22 mouse cellular contexts compared by ENCODE assay signal in the genomic region with DNA sequence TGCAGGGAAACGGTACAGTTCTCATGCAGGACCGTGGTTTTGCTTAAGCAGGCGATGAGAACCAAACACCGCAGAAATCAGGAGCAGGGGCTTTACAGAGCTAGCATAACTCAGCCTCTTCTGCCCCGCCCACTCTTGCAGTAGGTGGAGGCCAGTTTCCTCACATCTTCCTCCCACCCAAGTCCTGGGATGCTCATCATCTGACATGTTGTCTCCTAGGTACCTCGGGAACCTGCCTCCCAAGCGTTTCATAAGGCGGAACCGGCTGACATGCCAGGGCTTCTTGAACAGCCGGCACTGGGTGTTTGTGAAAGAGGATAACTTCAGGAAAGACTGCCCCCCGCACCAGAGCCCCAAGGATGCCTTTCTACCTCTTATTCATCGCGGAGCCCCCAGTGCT. TPM values are rescaled to one million over a fixed set of nuclear protein-coding genes. Genes with fewer than 3 reads are reported as not detected.
A peak's percentile ranks its signal among the peaks of the same experiment; 100 is the strongest.
DNase-seq lines count a peak whose midpoint lies in the region; ATAC-seq and TF ChIP-seq lines count a peak whose summit lies in the region.
"Had no signal": no experiment of that assay in that cellular context is flagged by ENCODE, and none has a peak within 500 bp of the region (broad histone marks: within the 10 kb centered on the region; RNA-seq: fewer than 3 reads in every experiment).

No protein-coding gene starts in this region.

- intact Hi-C loops in heart, postnatal 25 days (cut with DNase I), result no loop called here

- no peak for TF ChIP-seq CTCF in lung, postnatal 0 days (IDR thresholded peaks at IDR 0.05)

- ATAC-seq in lung, postnatal 0 days, result no peak
- ATAC-seq: forebrain, embryonic 13.5 days; forebrain, postnatal 0 days had no signal

- H3K4me2 ChIP-seq in lung, postnatal 0 days (replicated peaks; ENCODE audit: low read depth, low read length), result no peak overlapping the region
- H3K4me2 ChIP-seq: embryonic facial prominence, embryonic 13.5 days; forebrain, embryonic 13.5 days; hindbrain, embryonic 14.5 days had no signal

- no peaks in the 10 kb centered on the region for H3K36me3 ChIP-seq in lung, postnatal 0 days (ENCODE audit: insufficient read depth, low read length)
- H3K36me3 ChIP-seq: embryonic facial prominence, embryonic 13.5 days; G1E; heart, embryonic 10.5 days had no signal

- no peak overlapping the region for H3K27ac ChIP-seq in lung, postnatal 0 days (ENCODE audit: low read length)
- H3K27ac ChIP-seq: embryonic facial prominence, embryonic 13.5 days; forebrain, embryonic 13.5 days; heart, embryonic 10.5 days; hindbrain, embryonic 14.5 days had no signal

- H3K4me1 ChIP-seq in lung, postnatal 0 days (ENCODE audit: insufficient read depth, low read depth, low read length), result no peaks in the 10 kb centered on the region
- H3K4me1 ChIP-seq: heart, embryonic 10.5 days had no signal

- no peak for TF ChIP-seq EP300 in lung, postnatal 0 days (IDR thresholded peaks at IDR 0.05)

- H3K9me3 ChIP-seq in lung, postnatal 0 days (ENCODE audit: low read length), result no peaks in the 10 kb centered on the region
- H3K9me3 ChIP-seq: embryonic facial prominence, embryonic 13.5 days; forebrain, embryonic 13.5 days; G1E; heart, embryonic 10.5 days had no signal

- no peaks in the 10 kb centered on the region for H3K27me3 ChIP-seq in lung, postnatal 0 days (replicated peaks; ENCODE audit: insufficient read depth, low read length)
- H3K27me3 ChIP-seq: embryonic facial prominence, embryonic 13.5 days; forebrain, embryonic 13.5 days had no signal

- no peak overlapping the region for H3K9ac ChIP-seq in lung, postnatal 0 days (replicated peaks; ENCODE audit: low read depth)
- H3K9ac ChIP-seq: embryonic facial prominence, embryonic 13.5 days; forebrain, embryonic 13.5 days; forebrain, postnatal 0 days; hindbrain, embryonic 14.5 days had no signal

- no peak overlapping the region for H3K4me3 ChIP-seq in lung, postnatal 0 days (ENCODE audit: low read depth, low read length)
- H3K4me3 ChIP-seq: embryonic facial prominence, embryonic 13.5 days; forebrain, embryonic 13.5 days; heart, embryonic 10.5 days had no signal

- WGBS in lung, postnatal 0 days, result 74% methylated on average over 13 of the region's 13 CpGs

- DNase-seq in heart, adult 11 months, result peak; percentile 67
- no peak for DNase-seq in heart, postnatal 25 days (ENCODE audit: low spot score)
- peak; percentile 18 to 31 for DNase-seq in right cerebral cortex, adult 2 months (ENCODE audit: low spot score in 2 of 2)
- no peak for DNase-seq in right cerebral cortex, postnatal 25 days
- DNase-seq in ZHBTc4 (ENCODE audit: low read depth, low spot score), result peak; percentile 8
- DNase-seq in lung, postnatal 0 days (ENCODE audit: low spot score), result no peak
- DNase-seq: adrenal gland, postnatal 10 days; cerebellum, adult 11-12 months; cerebellum, adult 9-10 months; cerebellum, postnatal 25 days; forebrain, postnatal 0 days; gastrocnemius, postnatal 36 days; heart, adult 18-20 months; heart, postnatal 10 days had no signal

RNA-seq across cellular contexts. Expression of gene Fam47e, which starts 7.1 kb away (rescaled TPM):
- total RNA-seq in heart, postnatal 25 days (2021), result not detected
- 11.4 and 15.4 TPM in 2 replicates for polyA plus RNA-seq in lung, postnatal 0 days (2015; fragmentation: Nextera tagmentation; extraction: Ambion mirVana)
- total RNA-seq: adrenal gland, postnatal 10 days; gastrocnemius, adult 8-10 months; gastrocnemius, postnatal 36 days; heart, postnatal 10 days; hematopoietic stem cell, adult 5-6 weeks had no signal
- polyA plus RNA-seq: forebrain, embryonic 13.5 days; G1E; heart, embryonic 10.5 days; heart, embryonic 14.5 days had no signal

RNA-seq across cellular contexts. Expression of gene Stbd1, which starts 40.8 kb away (rescaled TPM):
- 1 to 10 TPM; 1.2 to 1.5 TPM for total RNA-seq in heart, postnatal 25 days (2021)
- polyA plus RNA-seq in lung, postnatal 0 days (2015; fragmentation: Nextera tagmentation; extraction: Ambion mirVana), result 121 and 127 TPM in 2 replicates
- polyA plus RNA-seq: G1E had no signal

RNA-seq across cellular contexts. Expression of gene Scarb2, which starts 55.4 kb away (rescaled TPM):
- total RNA-seq in heart, postnatal 25 days (2021), result 10 to 100 TPM; 70.5 to 74.6 TPM
- 46.6 and 52.4 TPM in 2 replicates for polyA plus RNA-seq in lung, postnatal 0 days (2015; fragmentation: Nextera tagmentation; extraction: Ambion mirVana)

Comparison
In these comparisons a context has a peak if more than half of its experiments do, and no peak if none do; other contexts are left out.
1. DNase-seq: peak in heart, adult 11 months (single experiment), right cerebral cortex, adult 2 months (2 of 2) and ZHBTc4 (single experiment); none in heart, postnatal 25 days (single experiment), right cerebral cortex, postnatal 25 days (single experiment) and lung, postnatal 0 days (single experiment).